Mouse (Mus musculus) frontal cortex, postnatal 10 days (tissue): ENCODE measurements around the gene Ppargc1a.

ENCODE experiments used
- DNase-seq, 2 experiments: peaks; one replicate each; pipeline ENCODE4 v3.0.0; 2022; ENCODE audit warnings: low spot score in 2 of 2, mixed read lengths in 1 of 2

The Ppargc1a gene

GRCm38 (mm10) chr5:51553251-51553650 is 14.3 kb downstream of the Ppargc1a start:
- no peak for DNase-seq

- peak; percentile 47 to 50 for DNase-seq
These were observed 14.9 kb downstream of the Ppargc1a start for GRCm38 (mm10) chr5:51552483-51553091.

- DNase-seq, result no peak
These were observed 15.6 kb downstream of the Ppargc1a start for GRCm38 (mm10) chr5:51551852-51552482.

GRCm38 (mm10) chr5:51547442-51548035 is 20.0 kb downstream of the Ppargc1a start:
- no peak for DNase-seq

- DNase-seq, result no peak
These were observed 20.7 kb downstream of the Ppargc1a start for GRCm38 (mm10) chr5:51546817-51547216.

- DNase-seq, result no peak
These were observed 22.1 kb downstream of the Ppargc1a start for GRCm38 (mm10) chr5:51545133-51546049.

GRCm38 (mm10) chr5:51544141-51544735 is 23.3 kb downstream of the Ppargc1a start:
- no peak for DNase-seq

GRCm38 (mm10) chr5:51541557-51541956 is 26.0 kb downstream of the Ppargc1a start:
- DNase-seq, result no peak

GRCm38 (mm10) chr5:51540816-51541215 is 26.7 kb downstream of the Ppargc1a start:
- DNase-seq, result no peak

GRCm38 (mm10) chr5:51539563-51539962 is 28.0 kb downstream of the Ppargc1a start:
- no peak for DNase-seq

GRCm38 (mm10) chr5:51538319-51538718 is 29.2 kb downstream of the Ppargc1a start:
- DNase-seq, result no peak

GRCm38 (mm10) chr5:51537646-51538030 is 29.9 kb downstream of the Ppargc1a start:
- DNase-seq, result no peak

- no peak for DNase-seq
These were observed 30.4 kb downstream of the Ppargc1a start for GRCm38 (mm10) chr5:51537009-51537645.

GRCm38 (mm10) chr5:51534456-51534855 is 33.1 kb downstream of the Ppargc1a start:
- DNase-seq, result no peak

GRCm38 (mm10) chr5:51531286-51531685 is 36.2 kb downstream of the Ppargc1a start:
- DNase-seq, result no peak

- DNase-seq, result no peak
These were observed 38.1 kb downstream of the Ppargc1a start for GRCm38 (mm10) chr5:51529444-51529843.

- DNase-seq, result no peak
These were observed 39.4 kb downstream of the Ppargc1a start for GRCm38 (mm10) chr5:51528165-51528498.

GRCm38 (mm10) chr5:51527498-51528164 is 39.9 kb downstream of the Ppargc1a start:
- DNase-seq, result no peak

- no peak for DNase-seq
These were observed 41.7 kb downstream of the Ppargc1a start for GRCm38 (mm10) chr5:51525858-51526257.

- DNase-seq, result no peak
These were observed 46.7 kb downstream of the Ppargc1a start for GRCm38 (mm10) chr5:51520807-51521206.
